8 mouse cellular contexts compared by ENCODE assay signal in the genomic region with DNA sequence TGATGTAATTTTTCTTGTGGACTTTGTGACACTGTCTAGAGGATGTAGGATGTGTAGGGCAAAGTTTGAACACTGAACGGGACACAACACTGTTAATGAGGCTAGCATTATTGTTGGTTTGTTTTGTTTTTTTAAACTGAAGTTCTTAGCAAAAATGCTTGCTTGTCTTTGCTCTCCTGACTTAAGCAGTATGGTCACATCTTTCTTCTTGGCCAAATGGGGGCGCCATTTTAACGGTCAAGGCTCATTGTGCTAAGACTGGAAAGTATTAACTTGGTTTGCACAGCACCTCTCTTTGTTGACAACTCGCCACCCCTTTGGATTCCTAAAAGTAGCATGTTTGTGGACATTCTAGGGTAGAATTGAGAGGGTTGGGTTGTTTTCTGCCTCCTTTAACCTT. TPM values are rescaled to one million over a fixed set of nuclear protein-coding genes. Genes with fewer than 3 reads are reported as not detected.
DNase-seq lines count a peak whose midpoint lies in the region; ATAC-seq and TF ChIP-seq lines count a peak whose summit lies in the region.

No protein-coding gene starts in this region.

- peak overlapping the region; percentile 78; the same call in 1 of the 2 replicates for H3K9ac ChIP-seq in midbrain, embryonic 14.5 days (replicated peaks; ENCODE audit: low read length)

- H3K9me3 ChIP-seq in heart, embryonic 10.5 days, result no peaks in the 10 kb centered on the region
- no peaks in the 10 kb centered on the region for H3K9me3 ChIP-seq in midbrain, embryonic 14.5 days (ENCODE audit: control insufficient read depth, low read length)

- H3K4me1 ChIP-seq in cerebellum, adult 2 months (ENCODE audit: control insufficient read depth, insufficient read depth, low read length), result peaks cover 5% of the 10 kb centered on the region; the same call in 1 of the 2 replicates
- peaks cover 14% of the 10 kb centered on the region for H3K4me1 ChIP-seq in heart, embryonic 10.5 days
- H3K4me1 ChIP-seq in midbrain, embryonic 14.5 days (ENCODE audit: control insufficient read depth, insufficient read depth, low read length), result peaks cover 20% of the 10 kb centered on the region

- no peak for TF ChIP-seq POLR2A in cerebellum, adult 2 months (IDR thresholded peaks at IDR 0.05; ENCODE audit: borderline replicate concordance, insufficient read depth, low read length)

- peak; percentile 28 for DNase-seq in gastrocnemius, adult 2 months
- no peak for DNase-seq in gastrocnemius, postnatal 25 days
- peak; percentile 32 for DNase-seq in CD4-positive helper T cell, adult 2 months (ENCODE audit: low read depth, low spot score)
- DNase-seq in cerebellum, adult 2 months, result peak in 1 of 2 experiments; percentile 35
- no peak for DNase-seq in heart, embryonic 10.5 days (ENCODE audit: low spot score)
- peak; percentile 29 to 61 for DNase-seq in kidney, postnatal 36 days
- peak; percentile 55 for DNase-seq in midbrain, embryonic 14.5 days

- ATAC-seq in midbrain, embryonic 14.5 days (ENCODE audit: low FRiP score, low TSS enrichment), result no peak
- ATAC-seq in inflammation-experienced regulatory T-cells, adult 6 months, result no peak

- H3K27ac ChIP-seq in gastrocnemius, adult 2 months, result peak overlapping the region; percentile 98; the same call in 1 of the 2 replicates
- no peak overlapping the region for H3K27ac ChIP-seq in cerebellum, adult 2 months (ENCODE audit: insufficient read depth, low read length)
- H3K27ac ChIP-seq in heart, embryonic 10.5 days, result peak overlapping the region; percentile 63; the same call in 1 of the 2 replicates
- no peak overlapping the region for H3K27ac ChIP-seq in midbrain, embryonic 14.5 days (replicated peaks; ENCODE audit: low read depth, low read length)

- H3K4me3 ChIP-seq in gastrocnemius, adult 2 months, result peak overlapping the region; percentile 97
- H3K4me3 ChIP-seq in cerebellum, adult 2 months (replicated peaks; ENCODE audit: insufficient read depth, low read depth, low read length), result peak overlapping the region; percentile 22
- H3K4me3 ChIP-seq in heart, embryonic 10.5 days, result peak overlapping the region; percentile 80
- peak overlapping the region; percentile 71 for H3K4me3 ChIP-seq in midbrain, embryonic 14.5 days (replicated peaks; ENCODE audit: low read depth, low read length)

- intact Hi-C loops in gastrocnemius, adult 2 months (cut with DNase I), result loop anchor here (2.0 to 10.0 kb wide), 5 partner anchors 119 to 273 kb away; a partner anchor contains a TSS

- WGBS in cerebellum, adult 2 months, result 15% methylated on average over 4 of the region's 4 CpGs
- WGBS in heart, embryonic 10.5 days, result 28% methylated on average over 4 of the region's 4 CpGs
- whole genome bisulfite sequencing in midbrain, embryonic 14.5 days, result 20% methylated on average over 4 of the region's 4 CpGs

- H3K36me3 ChIP-seq in heart, embryonic 10.5 days, result peaks cover 57% of the 10 kb centered on the region
- H3K36me3 ChIP-seq in midbrain, embryonic 14.5 days (ENCODE audit: control insufficient read depth, insufficient read depth, low read length), result peaks cover 47% of the 10 kb centered on the region

- H3K4me2 ChIP-seq in midbrain, embryonic 14.5 days (ENCODE audit: low read length), result peak overlapping the region; percentile 95

- TF ChIP-seq CTCF in gastrocnemius, adult 2 months (IDR thresholded peaks at IDR 0.05), result peak; percentile 54
- TF ChIP-seq CTCF in cerebellum, adult 2 months (IDR thresholded peaks at IDR 0.05; ENCODE audit: borderline replicate concordance, insufficient read depth, low read depth, low read length), result no peak; the same call in 1 of the 2 replicates

- H3K27me3 ChIP-seq in cerebellum, adult 2 months (ENCODE audit: control insufficient read depth, insufficient read depth, low read length), result no peaks in the 10 kb centered on the region
- no peaks in the 10 kb centered on the region for H3K27me3 ChIP-seq in heart, embryonic 10.5 days (ENCODE audit: insufficient read depth, poor library complexity, severe bottlenecking)
- no peaks in the 10 kb centered on the region for H3K27me3 ChIP-seq in midbrain, embryonic 14.5 days (ENCODE audit: control insufficient read depth, insufficient read depth, low read length)

RNA-seq across cellular contexts. Expression of a gene that starts 1.4 kb away (rescaled TPM):
- total RNA-seq in gastrocnemius, adult 2 months (2021), result 100 to 1,000 TPM; 120 to 154 TPM
- total RNA-seq in gastrocnemius, postnatal 25 days (2021), result 100 to 1,000 TPM; 126 to 141 TPM
- 238 and 246 TPM in 2 replicates for polyA plus RNA-seq in cerebellum, adult 2 months (2012; rRNA removed)
- 237 and 277 TPM in 2 replicates for polyA plus RNA-seq in heart, embryonic 10.5 days (2016; fragmentation: Nextera tagmentation; extraction: Ambion mirVana)
- polyA plus RNA-seq in midbrain, embryonic 14.5 days (2014; fragmentation: Nextera tagmentation; extraction: Ambion mirVana), result 176 and 180 TPM in 2 replicates
- polyA plus RNA-seq in inflammation-experienced regulatory T-cells, adult 6 months (2017; shearing (Covaris generic)), result 100 to 1,000 TPM; 117 to 133 (median 126) TPM

RNA-seq across cellular contexts. Expression of a gene that starts 1.6 kb away (rescaled TPM):
- 1 to 10 TPM; 7.3 to 9.5 TPM for total RNA-seq in gastrocnemius, adult 2 months (2021)
- 10 to 100 TPM in 1 of 2 experiments, 1 to 10 TPM in 1; 8.0 to 10.2 TPM for total RNA-seq in gastrocnemius, postnatal 25 days (2021)
- 58.2 and 60.3 TPM in 2 replicates for polyA plus RNA-seq in cerebellum, adult 2 months (2012; rRNA removed)
- 37.4 and 39.7 TPM in 2 replicates for polyA plus RNA-seq in heart, embryonic 10.5 days (2016; fragmentation: Nextera tagmentation; extraction: Ambion mirVana)
- polyA plus RNA-seq in midbrain, embryonic 14.5 days (2014; fragmentation: Nextera tagmentation; extraction: Ambion mirVana), result 60.6 and 70.1 TPM in 2 replicates
- 10 to 100 TPM; 31.3 to 41.3 (median 38.9) TPM for polyA plus RNA-seq in inflammation-experienced regulatory T-cells, adult 6 months (2017; shearing (Covaris generic))

RNA-seq across cellular contexts. Expression of a gene that starts 29.1 kb away (rescaled TPM):
- 1 to 10 TPM in 1 of 2 experiments, under 1 TPM in 1; 0.26 to 1.1 TPM for total RNA-seq in gastrocnemius, adult 2 months (2021)
- under 1 TPM; 0.23 to 0.32 TPM for total RNA-seq in gastrocnemius, postnatal 25 days (2021)
- 1.5 and 2.0 TPM in 2 replicates for polyA plus RNA-seq in cerebellum, adult 2 months (2012; rRNA removed)
- 0.80 and 0.90 TPM in 2 replicates for polyA plus RNA-seq in heart, embryonic 10.5 days (2016; fragmentation: Nextera tagmentation; extraction: Ambion mirVana)
- polyA plus RNA-seq in midbrain, embryonic 14.5 days (2014; fragmentation: Nextera tagmentation; extraction: Ambion mirVana), result 0.81 and 1.0 TPM in 2 replicates
- polyA plus RNA-seq in inflammation-experienced regulatory T-cells, adult 6 months (2017; shearing (Covaris generic)), result 1 to 10 TPM in 1 of 3 experiments, under 1 TPM in 2; 0.72 to 1.1 (median 0.85) TPM

RNA-seq across cellular contexts. Expression of a gene that starts 31.8 kb away (rescaled TPM):
- total RNA-seq in gastrocnemius, adult 2 months (2021), result not detected
- total RNA-seq in gastrocnemius, postnatal 25 days (2021), result not detected
- 0.21 and 0.26 TPM in 2 replicates for polyA plus RNA-seq in cerebellum, adult 2 months (2012; rRNA removed)
- polyA plus RNA-seq in heart, embryonic 10.5 days (2016; fragmentation: Nextera tagmentation; extraction: Ambion mirVana), result 0.71 and 0.84 TPM in 2 replicates
- 0.75 and 1.0 TPM in 2 replicates for polyA plus RNA-seq in midbrain, embryonic 14.5 days (2014; fragmentation: Nextera tagmentation; extraction: Ambion mirVana)
- not detected for polyA plus RNA-seq in inflammation-experienced regulatory T-cells, adult 6 months (2017; shearing (Covaris generic))

Comparison
In these comparisons a context has a peak if more than half of its experiments do, and no peak if none do; other contexts are left out.
1. DNase-seq: peak in gastrocnemius, adult 2 months (single experiment), CD4-positive helper T cell, adult 2 months (single experiment), kidney, postnatal 36 days (2 of 2) and midbrain, embryonic 14.5 days (single experiment); none in gastrocnemius, postnatal 25 days (single experiment) and heart, embryonic 10.5 days (single experiment).
2. H3K27ac ChIP-seq: peak in gastrocnemius, adult 2 months (single experiment) and heart, embryonic 10.5 days (single experiment); none in cerebellum, adult 2 months (single experiment) and midbrain, embryonic 14.5 days (single experiment).
3. H3K4me3 ChIP-seq: peak in every context shown above with its lines; median percentile 97 in gastrocnemius, adult 2 months; 80 in heart, embryonic 10.5 days; 71 in midbrain, embryonic 14.5 days; 22 in cerebellum, adult 2 months.